Mouse (Mus musculus): ENCODE results near the gene Isl2. TPM values are rescaled to one million over a fixed set of nuclear protein-coding genes. Genes with fewer than 3 reads are reported as not detected.

Isl2 gene
- polyA plus RNA-seq, 1 experiment = 0.23 TPM

DNA sequence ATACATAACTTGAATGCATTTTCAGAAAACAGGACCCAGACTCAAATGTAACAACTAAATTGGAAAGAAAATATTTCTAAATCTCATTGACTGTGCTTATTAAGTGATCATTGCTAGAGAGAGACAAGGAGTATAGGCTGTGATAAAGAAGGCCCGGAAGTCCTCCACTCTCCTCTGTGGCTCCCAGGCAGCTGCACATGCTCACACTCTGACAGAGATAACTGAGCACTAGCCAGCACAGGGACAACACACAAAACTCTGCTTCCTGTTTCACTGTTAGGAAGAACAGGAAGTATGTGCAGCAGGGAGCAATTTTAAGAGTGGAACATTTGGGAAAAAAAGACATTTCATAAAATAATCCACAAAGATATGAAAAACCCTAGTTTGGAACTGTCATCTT, 16.5 kb downstream of the Isl2 start:
- 70% methylated on average over 1 of the region's 1 CpGs for WGBS
- DNase-seq = no peak
- Histone ChIP-seq H3K4me3 (replicated peaks; ENCODE audit: insufficient read depth, low read depth, low read length) (no peak overlapping the region), H3K27ac (ENCODE audit: insufficient read depth, low read length) (no peak overlapping the region), H3K4me1 (ENCODE audit: control insufficient read depth, insufficient read depth, low read length) (no peaks in the 10 kb centered on the region), H3K27me3 (ENCODE audit: control insufficient read depth, insufficient read depth, low read length) (no peaks in the 10 kb centered on the region)
- no peak for TF ChIP-seq CTCF (IDR thresholded peaks at IDR 0.05; ENCODE audit: borderline replicate concordance, insufficient read depth, low read depth, low read length)
- no peak for TF ChIP-seq POLR2A (IDR thresholded peaks at IDR 0.05; ENCODE audit: borderline replicate concordance, insufficient read depth, low read length)

- H3K27ac ChIP-seq (ENCODE audit: insufficient read depth, low read length) = no peak overlapping the region
- TF ChIP-seq POLR2A (IDR thresholded peaks at IDR 0.05; ENCODE audit: borderline replicate concordance, insufficient read depth, low read length) = no peak
- TF ChIP-seq CTCF (IDR thresholded peaks at IDR 0.05; ENCODE audit: borderline replicate concordance, insufficient read depth, low read depth, low read length) = no peak
- H3K27me3 ChIP-seq (ENCODE audit: control insufficient read depth, insufficient read depth, low read length) = no peaks in the 10 kb centered on the region
- no peak for DNase-seq
- 84% methylated on average over 1 of the region's 1 CpGs for WGBS
- no peak overlapping the region for H3K4me3 ChIP-seq (replicated peaks; ENCODE audit: insufficient read depth, low read depth, low read length)
- no peaks in the 10 kb centered on the region for H3K4me1 ChIP-seq (ENCODE audit: control insufficient read depth, insufficient read depth, low read length)
Measured at GRCm38 (mm10) chr9:55560960-55561359, 22.5 kb downstream of the Isl2 start.

DNA sequence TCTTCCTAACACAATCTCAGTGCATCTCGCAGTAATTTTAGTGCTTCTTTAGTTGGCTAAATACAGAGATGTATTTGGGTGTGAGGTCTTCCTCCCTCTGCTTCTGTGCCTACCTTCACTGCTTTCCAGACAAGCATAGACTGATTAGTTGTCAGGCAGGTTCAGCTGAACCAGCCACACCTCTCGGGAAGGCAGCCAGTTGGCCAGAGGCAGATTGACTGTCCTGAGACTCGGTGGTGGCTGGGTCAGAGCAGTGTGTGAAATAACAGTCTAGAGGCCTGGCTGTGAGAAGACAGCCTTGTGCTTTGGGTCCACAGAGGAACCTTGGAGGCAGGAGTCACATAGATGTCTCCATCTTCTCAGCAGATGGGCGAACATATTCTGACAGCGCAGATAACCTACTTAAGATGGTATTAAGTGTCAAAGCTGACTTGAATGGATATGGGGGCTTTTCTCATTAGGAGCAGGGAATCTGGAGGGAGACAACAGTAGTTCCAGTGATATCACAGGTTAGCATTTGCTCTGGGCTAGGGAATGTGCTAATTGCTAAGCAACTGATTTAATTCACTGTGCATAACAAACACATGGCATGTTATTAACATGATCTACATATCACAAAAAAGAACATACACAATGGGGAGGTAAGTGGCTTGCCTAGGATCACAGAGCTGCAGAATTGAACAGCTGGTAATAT, 30.1 kb downstream of the Isl2 start:
- H3K27ac ChIP-seq (ENCODE audit: insufficient read depth, low read length) = no peak overlapping the region
- 68% methylated on average over 5 of the region's 5 CpGs for whole genome bisulfite sequencing
- TF ChIP-seq POLR2A (IDR thresholded peaks at IDR 0.05; ENCODE audit: borderline replicate concordance, insufficient read depth, low read length) (no peak), CTCF (IDR thresholded peaks at IDR 0.05; ENCODE audit: borderline replicate concordance, insufficient read depth, low read depth, low read length) (no peak)
- H3K4me3 ChIP-seq (replicated peaks; ENCODE audit: insufficient read depth, low read depth, low read length) = no peak overlapping the region
- no peaks in the 10 kb centered on the region for H3K4me1 ChIP-seq (ENCODE audit: control insufficient read depth, insufficient read depth, low read length)
- H3K27me3 ChIP-seq (ENCODE audit: control insufficient read depth, insufficient read depth, low read length) = no peaks in the 10 kb centered on the region
- no peak for DNase-seq

DNA sequence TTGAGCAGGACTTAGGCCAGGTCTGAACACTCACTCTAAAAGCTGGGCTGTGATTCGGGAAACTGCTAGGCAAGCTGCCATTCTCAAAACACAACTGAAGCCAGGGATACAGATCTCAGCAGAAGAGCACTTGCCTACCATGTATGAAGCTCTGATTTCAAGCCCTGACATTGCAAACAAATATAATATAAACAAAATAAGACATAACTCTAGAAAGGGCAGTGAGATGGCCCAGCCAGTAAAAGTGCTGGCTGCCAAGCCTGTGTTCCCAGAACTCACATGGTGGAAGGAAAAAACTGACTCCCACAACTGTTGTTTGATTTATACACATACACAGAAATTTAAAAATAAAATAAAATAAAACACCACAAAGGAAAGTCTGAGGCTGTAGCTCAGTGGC, 32.6 kb downstream of the Isl2 start:
- no peaks in the 10 kb centered on the region for H3K4me1 ChIP-seq (ENCODE audit: control insufficient read depth, insufficient read depth, low read length)
- whole genome bisulfite sequencing = 79% methylated on average over 1 of the region's 1 CpGs
- TF ChIP-seq CTCF (IDR thresholded peaks at IDR 0.05; ENCODE audit: borderline replicate concordance, insufficient read depth, low read depth, low read length) (no peak), POLR2A (IDR thresholded peaks at IDR 0.05; ENCODE audit: borderline replicate concordance, insufficient read depth, low read length) (no peak)

DNA sequence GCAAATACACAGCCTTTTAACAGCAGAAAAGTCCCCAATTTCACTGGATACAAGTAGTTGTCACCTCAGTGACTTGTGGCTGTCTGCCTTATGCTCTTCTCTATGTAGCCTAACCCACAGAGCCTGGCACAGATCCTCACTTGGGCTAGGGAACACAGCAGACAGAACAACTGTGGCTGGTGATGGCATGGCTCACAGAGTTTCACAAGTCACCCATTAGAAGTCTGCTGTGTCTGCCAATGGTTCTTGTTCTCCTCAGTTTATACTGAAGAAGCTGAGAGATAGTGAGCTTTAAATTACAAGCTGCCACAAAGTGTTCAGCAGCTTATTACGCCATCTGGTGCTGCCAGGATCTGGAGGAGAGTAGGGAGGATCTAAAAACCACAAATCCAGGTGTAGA, 38.1 kb downstream of the Isl2 start:
- H3K4me3 ChIP-seq (replicated peaks; ENCODE audit: insufficient read depth, low read depth, low read length) = no peak overlapping the region
- TF ChIP-seq POLR2A (IDR thresholded peaks at IDR 0.05; ENCODE audit: borderline replicate concordance, insufficient read depth, low read length) = no peak
- TF ChIP-seq CTCF (IDR thresholded peaks at IDR 0.05; ENCODE audit: borderline replicate concordance, insufficient read depth, low read depth, low read length) = no peak
- no peaks in the 10 kb centered on the region for H3K27me3 ChIP-seq (ENCODE audit: control insufficient read depth, insufficient read depth, low read length)
- 91% methylated on average over 1 of the region's 1 CpGs for WGBS
- no peak overlapping the region for H3K27ac ChIP-seq (ENCODE audit: insufficient read depth, low read length)
- no peak for DNase-seq
- no peaks in the 10 kb centered on the region for H3K4me1 ChIP-seq (ENCODE audit: control insufficient read depth, insufficient read depth, low read length)

More for the DNA sequence above, 32.6 kb downstream of the Isl2 start:
- no peak for DNase-seq
- Histone ChIP-seq H3K27ac (ENCODE audit: insufficient read depth, low read length) (no peak overlapping the region), H3K27me3 (ENCODE audit: control insufficient read depth, insufficient read depth, low read length) (no peaks in the 10 kb centered on the region), H3K4me3 (replicated peaks; ENCODE audit: insufficient read depth, low read depth, low read length) (no peak overlapping the region)

DNA sequence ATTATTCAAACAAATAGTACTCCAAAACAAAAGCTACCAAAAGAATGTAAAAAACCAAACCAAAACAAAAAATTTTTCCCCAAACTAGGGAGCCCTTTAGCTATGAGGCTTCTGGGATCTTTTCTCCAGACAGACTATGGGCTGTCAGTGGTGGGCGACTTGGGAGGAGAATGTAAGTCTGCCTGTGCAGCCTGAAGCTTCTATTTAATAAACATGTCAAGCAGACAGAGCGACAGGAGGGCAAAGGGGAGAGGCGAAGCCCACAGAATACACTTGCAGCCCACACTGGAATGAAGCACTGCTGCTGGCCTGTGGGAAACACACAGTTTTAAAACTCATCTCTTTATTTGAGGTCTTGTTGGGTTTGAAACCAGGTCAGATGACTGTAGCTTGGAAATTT, 42.9 kb downstream of the Isl2 start:
- no peak for DNase-seq
- H3K4me3 ChIP-seq (replicated peaks; ENCODE audit: insufficient read depth, low read depth, low read length) = no peak overlapping the region
- peaks cover 4% of the 10 kb centered on the region for H3K4me1 ChIP-seq (ENCODE audit: control insufficient read depth, insufficient read depth, low read length)
- WGBS = 61% methylated on average over 3 of the region's 3 CpGs
- no peak for TF ChIP-seq CTCF (IDR thresholded peaks at IDR 0.05; ENCODE audit: borderline replicate concordance, insufficient read depth, low read depth, low read length)
- no peak for TF ChIP-seq POLR2A (IDR thresholded peaks at IDR 0.05; ENCODE audit: borderline replicate concordance, insufficient read depth, low read length)
- no peaks in the 10 kb centered on the region for H3K27me3 ChIP-seq (ENCODE audit: control insufficient read depth, insufficient read depth, low read length)
- H3K27ac ChIP-seq (ENCODE audit: insufficient read depth, low read length) = no peak overlapping the region

DNA sequence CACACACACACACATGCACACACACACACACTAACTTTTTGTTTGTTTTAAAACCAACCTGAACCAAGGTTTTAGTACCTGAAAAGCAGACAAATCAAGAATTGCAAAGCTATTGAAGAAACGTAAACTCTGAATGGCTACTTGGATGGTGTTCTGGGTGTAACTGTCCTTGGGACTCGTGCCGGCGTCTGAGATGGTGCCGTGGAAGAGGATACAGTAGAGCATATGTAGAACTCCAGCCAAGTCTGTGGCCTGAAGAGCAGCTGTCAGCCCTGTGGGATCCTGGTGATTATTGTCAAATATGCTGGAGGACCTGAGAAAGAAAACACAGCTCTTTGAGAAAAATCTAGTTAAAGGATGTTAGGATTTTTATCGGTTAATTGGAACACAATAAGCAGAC, 47.7 kb downstream of the Isl2 start:
- WGBS = 17% methylated on average over 6 of the region's 6 CpGs
- Histone ChIP-seq H3K4me1 (ENCODE audit: control insufficient read depth, insufficient read depth, low read length) (peaks cover 10% of the 10 kb centered on the region), H3K27me3 (ENCODE audit: control insufficient read depth, insufficient read depth, low read length) (no peaks in the 10 kb centered on the region), H3K27ac (ENCODE audit: insufficient read depth, low read length) (no peak overlapping the region), H3K4me3 (replicated peaks; ENCODE audit: insufficient read depth, low read depth, low read length) (no peak overlapping the region)
- no peak for TF ChIP-seq CTCF (IDR thresholded peaks at IDR 0.05; ENCODE audit: borderline replicate concordance, insufficient read depth, low read depth, low read length)
- no peak for TF ChIP-seq POLR2A (IDR thresholded peaks at IDR 0.05; ENCODE audit: borderline replicate concordance, insufficient read depth, low read length)
- peak; percentile 13 to 46 for DNase-seq

Other genes starting within 250 kb of the Isl2 start
- gene Nrg4, start 211.8 kb upstream of the Isl2 start, polyA plus RNA-seq (2012; rRNA removed) = 2.3 and 2.7 TPM in 2 replicates
- 47.5 and 56.1 TPM in 2 replicates for gene Tmem266, start 211.8 kb upstream of the Isl2 start, polyA plus RNA-seq (2012; rRNA removed)
- 62.3 and 72.3 TPM in 2 replicates for gene Etfa, start 26.4 kb upstream of the Isl2 start, polyA plus RNA-seq (2012; rRNA removed)